Mouse (Mus musculus) Patski (cell line): ENCODE measurements around the gene Serpinb2. TPM values are rescaled to one million over a fixed set of nuclear protein-coding genes. Genes with fewer than 3 reads are reported as not detected.

Source experiments
- ATAC-seq: fragments of 100-300 bp; one replicate; pipeline ENCODE4 v1.8.0; 2021
- CTCF ChIA-PET: fragments of 350-600 bp; sonication (Branson Sonifier 250); formaldehyde crosslinking; loops from one replicate; lab custom pipeline; 2022; ENCODE audit warnings: inconsistent platforms; lab: Charles Lee
- POLR2A ChIA-PET: fragments of 350-600 bp; sonication (Branson Sonifier 250); formaldehyde crosslinking; loops from one replicate; lab custom pipeline; 2022; ENCODE audit warnings: antibody characterized with exemption, inconsistent platforms; lab: Charles Lee
- DNase-seq: peaks from one replicate; pipeline ENCODE4 v3.0.0-alpha.2; 2011; ENCODE audit warnings: low read depth, low spot score
- H3K27me3 ChIP-seq: fragments of 371-371 bp; one replicate; pipeline ENCODE4 v1.5.1; 2021
- CTCF ChIP-seq: fragments of 100-300 bp; IDR thresholded peaks from one replicate; pipeline ENCODE4 v1.5.1; 2021
- in situ Hi-C: fragments of 300-500 bp; cut with MboI; formaldehyde crosslinking; loops from 3 replicates; pipeline ENCODE4 v1.11.1; 2018; ENCODE audit warnings: low pct_unique_long_range_greater_than_20kb, mixed read lengths
- polyA plus RNA-seq: library from polyadenylated mRNA; unstranded; gene quantifications from one replicate; pipeline ENCODE4 v1.2.3, GENCODE M21; 2021

The Serpinb2 gene
- 4.3 TPM for polyA plus RNA-seq

DNA sequence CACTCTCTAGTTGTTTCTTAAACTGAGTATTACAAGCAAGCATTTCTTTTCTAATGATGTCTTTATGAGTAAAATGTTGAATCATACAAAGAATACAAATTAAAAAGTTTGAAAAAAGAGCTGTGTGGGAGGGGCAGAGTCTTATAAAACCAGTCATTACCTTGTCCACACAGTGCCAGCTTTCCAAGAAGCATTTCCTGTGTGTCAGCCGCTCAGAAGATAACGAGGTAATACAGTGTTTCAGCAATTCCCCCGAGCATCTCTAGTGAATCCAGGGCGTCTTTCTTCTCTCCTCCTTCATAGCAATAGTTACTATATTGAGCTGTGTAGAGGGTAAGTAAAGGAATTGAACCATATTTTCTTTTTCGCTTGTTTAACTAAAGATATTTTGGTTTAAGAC, at the start of gene Serpinb2:
Serpinb2 (plus strand) TSS at position 172 of the 400 bp plus-strand sequence.
- POLR2A ChIA-PET: no interaction called here
- ATAC-seq (no peak), DNase-seq (no peak)
- CTCF ChIA-PET: interaction anchor here (1.0 kb wide), 1 partner anchor 13 kb away, joined by 3 read pairs; no protein-coding TSS in a partner anchor
- H3K27me3 ChIP-seq: peaks cover 2% of the 10 kb centered on the region
- in situ Hi-C loops: no loop called here
- TF ChIP-seq CTCF: no peak

DNA sequence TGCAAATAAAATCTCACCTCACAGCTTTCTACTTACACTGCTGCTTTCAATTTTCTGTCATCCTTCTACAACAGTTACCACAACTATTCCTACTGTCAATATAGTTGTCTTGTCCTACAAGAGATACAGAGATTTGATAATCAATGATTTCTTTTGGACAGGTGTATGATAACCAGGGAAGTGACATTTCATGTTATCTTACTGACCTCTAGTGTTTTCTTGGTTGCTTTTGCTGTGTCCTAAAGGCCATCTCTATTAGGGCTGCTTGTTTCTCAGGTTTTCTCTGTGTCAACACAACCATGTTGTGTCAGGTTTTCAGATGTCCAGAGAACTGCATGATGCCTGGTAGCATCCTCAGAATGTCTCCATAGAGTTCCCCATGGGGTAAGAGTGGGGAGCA, 31.3 kb upstream of the Serpinb2 start:
- in situ Hi-C loops: loop anchor here (5.0 to 10.0 kb wide), 4 partner anchors 115 to 468 kb away; partner anchors contain the start of gene Serpinb8
- CTCF ChIA-PET: interaction anchor here (1.2 to 1.4 kb wide), 2 partner anchors 26 to 465 kb away, joined by 3 read pairs; no protein-coding TSS in a partner anchor
- DNase-seq (no peak), ATAC-seq (no peak)
- peak; percentile 25 for TF ChIP-seq CTCF
- POLR2A ChIA-PET: no interaction called here
- peaks cover 13% of the 10 kb centered on the region for H3K27me3 ChIP-seq

DNA sequence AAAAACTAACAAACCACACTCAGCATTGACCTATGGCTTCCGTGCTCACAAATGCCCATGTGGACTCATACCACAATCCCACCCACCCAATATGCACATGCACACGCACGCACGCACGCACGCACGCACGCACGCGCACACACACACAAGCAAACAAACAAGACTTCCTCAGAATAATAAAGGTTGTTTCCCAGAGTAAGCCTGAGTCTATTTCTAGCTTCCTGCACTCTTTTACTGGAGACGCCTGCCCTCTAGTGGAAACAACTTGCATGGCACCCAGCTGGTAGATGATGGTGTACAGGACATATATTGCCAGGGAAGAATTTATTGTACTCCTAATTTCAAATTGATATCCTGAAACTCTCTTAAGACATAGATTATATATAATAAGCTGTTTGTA, 29.8 kb upstream of the Serpinb2 start:
- peaks cover 9% of the 10 kb centered on the region for H3K27me3 ChIP-seq
- CTCF ChIA-PET: interaction anchor here (0.8 to 2.1 kb wide), 12 partner anchors 8 to 1345 kb away, joined by 3 to 12 read pairs (median 4); no protein-coding TSS in a partner anchor
- in situ Hi-C loops: loop anchor here (5.0 to 10.0 kb wide), 4 partner anchors 113 to 469 kb away; partner anchors contain the start of gene Serpinb8
- ATAC-seq (peak; percentile 79), DNase-seq (no peak)
- POLR2A ChIA-PET: no interaction called here
- peak; percentile 78 for TF ChIP-seq CTCF

GRCm38 (mm10) chr1:107489577-107489976, 21.6 kb upstream of the Serpinb2 start:
- CTCF ChIA-PET: interaction anchor here (0.8 to 1.9 kb wide), 5 partner anchors 9 to 247 kb away, joined by 3 to 7 read pairs (median 4); no protein-coding TSS in a partner anchor
- ATAC-seq: no peak
- POLR2A ChIA-PET: no interaction called here
- TF ChIP-seq CTCF: no peak
- no peaks in the 10 kb centered on the region for H3K27me3 ChIP-seq
- in situ Hi-C loops: loop anchor here (10.0 kb wide), 2 partner anchors 105 to 345 kb away; partner anchors contain the start of gene Serpinb8
- DNase-seq: no peak

- ATAC-seq: no peak
- CTCF ChIA-PET: interaction anchor here (1.2 kb wide), 1 partner anchor 8 kb away, joined by 3 read pairs; no protein-coding TSS in a partner anchor
- in situ Hi-C loops: no loop called here
- DNase-seq: no peak
- H3K27me3 ChIP-seq: no peaks in the 10 kb centered on the region
- TF ChIP-seq CTCF: no peak
- POLR2A ChIA-PET: no interaction called here
Measured at GRCm38 (mm10) chr1:107496789-107497188, 14.4 kb upstream of the Serpinb2 start.

DNA sequence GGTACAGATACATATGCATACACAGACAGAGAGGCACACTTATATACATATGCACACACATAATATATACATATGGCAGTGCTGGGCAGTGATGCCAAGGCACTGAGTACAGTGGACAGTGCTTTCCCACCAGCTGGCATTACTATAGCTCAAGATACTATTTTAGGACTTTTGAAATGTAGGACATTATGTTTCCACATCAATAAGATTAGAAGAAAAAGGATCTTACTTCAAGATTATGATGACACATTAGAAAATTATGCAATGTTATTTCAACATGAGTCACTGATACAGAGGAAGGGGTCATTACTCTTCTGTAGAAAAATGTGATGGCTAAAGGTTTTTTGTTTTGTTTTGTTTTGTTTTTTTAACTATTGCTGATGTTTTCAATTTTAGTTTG, 9.2 kb upstream of the Serpinb2 start:
- peak; percentile 65 for ATAC-seq

DNA sequence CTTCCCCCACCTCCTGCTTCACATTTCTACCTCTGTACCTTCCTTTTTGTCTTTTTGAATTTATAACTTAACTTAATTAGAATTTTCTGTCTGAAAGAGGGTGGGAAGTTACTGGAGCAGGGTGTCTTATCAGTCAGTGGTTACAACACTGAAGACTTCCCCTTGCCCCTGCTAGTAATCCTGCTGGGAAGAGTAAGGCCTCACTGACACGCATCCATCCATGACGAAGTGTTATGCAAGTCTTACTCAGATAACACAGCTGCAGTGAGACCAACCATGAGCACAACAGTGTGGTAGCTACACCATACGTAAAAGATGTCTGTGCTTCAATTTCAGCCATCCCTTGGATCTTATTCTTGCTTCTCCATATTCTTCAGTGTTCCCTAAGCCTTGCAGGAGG, 7.9 kb upstream of the Serpinb2 start:
- in situ Hi-C loops: no loop called here
- CTCF ChIA-PET: interaction anchor here (1.6 kb wide), 1 partner anchor 12 kb away, joined by 4 read pairs; no protein-coding TSS in a partner anchor
- ATAC-seq (no peak), DNase-seq (no peak)
- TF ChIP-seq CTCF: no peak
- POLR2A ChIA-PET: no interaction called here
- no peaks in the 10 kb centered on the region for H3K27me3 ChIP-seq

More for the DNA sequence above, 9.2 kb upstream of the Serpinb2 start:
- ChIA-PET CTCF (interaction anchor here (0.7 kb wide), 1 partner anchor 18 kb away, joined by 3 read pairs; no protein-coding TSS in a partner anchor), POLR2A (no interaction called here)
- no peak for TF ChIP-seq CTCF
- no peaks in the 10 kb centered on the region for H3K27me3 ChIP-seq
- no peak for DNase-seq
- in situ Hi-C loops: no loop called here

DNA sequence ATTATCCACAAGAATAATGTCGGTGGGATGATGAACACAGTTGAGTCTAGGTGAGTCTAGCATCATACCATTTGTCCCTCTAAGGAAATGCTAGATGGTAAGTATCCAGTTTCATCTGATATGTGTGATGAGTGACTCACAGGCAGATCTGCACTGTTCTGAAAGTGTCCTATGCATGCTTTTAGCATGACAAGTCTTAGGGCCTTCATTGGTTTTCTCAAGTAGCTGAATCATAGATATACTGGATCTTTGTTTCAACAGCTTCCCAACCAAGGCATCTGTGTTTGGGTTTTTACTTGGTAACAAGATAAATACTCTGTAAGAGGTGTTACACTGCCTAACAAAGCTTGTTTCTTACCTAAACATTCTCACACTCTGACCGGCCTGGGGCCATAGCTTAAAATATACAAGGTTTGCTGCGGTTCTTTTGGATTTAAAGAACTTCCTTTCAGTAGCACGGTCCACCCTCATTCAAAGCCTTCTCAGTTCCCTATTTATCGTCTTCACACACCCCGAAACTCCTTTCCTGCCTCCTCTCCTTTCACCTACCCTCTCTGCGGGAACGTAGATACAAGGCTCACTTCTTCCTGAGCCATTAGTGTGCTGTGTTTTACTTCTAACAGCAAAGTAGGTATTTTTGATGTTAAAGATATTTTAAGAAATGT, 5.2 kb upstream of the Serpinb2 start:
- peaks cover 1% of the 10 kb centered on the region for H3K27me3 ChIP-seq
- CTCF ChIA-PET: interaction anchor here (0.7 to 1.0 kb wide), 3 partner anchors 12 to 25 kb away, joined by 3 read pairs; no protein-coding TSS in a partner anchor
- no peak for TF ChIP-seq CTCF
- ATAC-seq (peak; percentile 61), DNase-seq (no peak)
- in situ Hi-C loops: no loop called here
- POLR2A ChIA-PET: no interaction called here

GRCm38 (mm10) chr1:107512194-107513138, 1.2 kb downstream of the Serpinb2 start:
- CTCF ChIA-PET: interaction anchor here (1.3 kb wide), 1 partner anchor 9 kb away, joined by 3 read pairs; no protein-coding TSS in a partner anchor
- no peak for DNase-seq
- POLR2A ChIA-PET: no interaction called here

GRCm38 (mm10) chr1:107513530-107513929, 2.3 kb downstream of the Serpinb2 start:
- H3K27me3 ChIP-seq: peaks cover 2% of the 10 kb centered on the region
- ChIA-PET POLR2A (no interaction called here), CTCF (interaction anchor here (1.3 kb wide), 1 partner anchor 8 kb away, joined by 3 read pairs; no protein-coding TSS in a partner anchor)
- TF ChIP-seq CTCF: no peak
- ATAC-seq (no peak), DNase-seq (no peak)
- in situ Hi-C loops: no loop called here

More at GRCm38 (mm10) chr1:107512194-107513138, 1.2 kb downstream of the Serpinb2 start:
- H3K27me3 ChIP-seq: peaks cover 2% of the 10 kb centered on the region
- in situ Hi-C loops: no loop called here
- no peak for TF ChIP-seq CTCF
- ATAC-seq: no peak
